8 mouse cellular contexts compared by ENCODE assay signal in the genomic region with DNA sequence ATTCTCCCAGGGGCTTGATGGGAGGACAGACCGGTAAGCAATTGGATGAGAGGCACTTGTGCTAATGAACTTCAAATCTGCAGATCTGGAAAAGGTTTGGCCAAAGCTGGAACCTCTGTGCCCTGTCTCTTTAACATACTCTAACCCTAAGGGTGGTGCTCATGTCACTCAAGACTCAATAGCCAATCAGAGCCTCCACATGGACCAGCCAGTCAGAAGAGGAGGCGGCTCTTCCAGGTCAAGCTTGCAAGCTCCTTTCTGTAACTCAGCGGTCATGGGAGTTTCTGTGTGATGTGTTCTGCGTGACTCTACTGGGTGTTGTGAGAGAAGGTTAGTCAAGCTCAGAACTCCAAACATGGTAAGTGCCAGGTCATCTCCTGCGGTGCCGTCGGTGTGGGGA. TPM values are rescaled to one million over a fixed set of nuclear protein-coding genes. Genes with fewer than 3 reads are reported as not detected.
DNase-seq lines count a peak whose midpoint lies in the region; ATAC-seq and TF ChIP-seq lines count a peak whose summit lies in the region.
"Not testable (repeated sequence)": the region's sequence is repeated elsewhere in the genome, so short reads cannot be mapped to it uniquely, and the experiment has no call there.

A gene (plus strand): TSS at position 196 of the 400 bp plus-strand sequence.

- not testable (repeated sequence) for ATAC-seq in embryonic facial prominence, embryonic 14.5 days (ENCODE audit: low read depth); intestine, embryonic 15.5 days; lung, embryonic 16.5 days (ENCODE audit: low read depth); neural tube, embryonic 12.5 days (ENCODE audit: low FRiP score, low read depth)

- not testable (repeated sequence) for TF ChIP-seq CTCF in left cerebral cortex, adult 2 months (IDR thresholded peaks at IDR 0.05)

- not testable (repeated sequence) for H3K36me3 ChIP-seq in embryonic facial prominence, embryonic 14.5 days (ENCODE audit: control insufficient read depth, insufficient read depth, low read length); intestine, embryonic 15.5 days; lung, embryonic 16.5 days (ENCODE audit: control insufficient read depth, insufficient read depth, low read length); neural tube, embryonic 12.5 days

- not testable (repeated sequence) for H3K9me3 ChIP-seq in embryonic facial prominence, embryonic 14.5 days (ENCODE audit: control insufficient read depth, low read length); intestine, embryonic 15.5 days; lung, embryonic 16.5 days (ENCODE audit: control insufficient read depth, low read length); neural tube, embryonic 12.5 days

- H3K4me1 ChIP-seq in embryonic facial prominence, embryonic 14.5 days (ENCODE audit: control insufficient read depth, insufficient read depth, low read length); intestine, embryonic 15.5 days (replicated peaks); lung, embryonic 16.5 days (replicated peaks; ENCODE audit: control insufficient read depth, insufficient read depth, low read length); neural tube, embryonic 12.5 days: not testable (repeated sequence)

- not testable (repeated sequence) for H3K4me2 ChIP-seq in embryonic facial prominence, embryonic 14.5 days (ENCODE audit: low read depth, low read length); intestine, embryonic 15.5 days (replicated peaks); lung, embryonic 16.5 days (ENCODE audit: low read depth, low read length); neural tube, embryonic 12.5 days (replicated peaks)

- not testable (repeated sequence) for H3K4me3 ChIP-seq in embryonic facial prominence, embryonic 14.5 days (ENCODE audit: low read depth, low read length); intestine, embryonic 15.5 days (replicated peaks); left cerebral cortex, adult 2 months; lung, embryonic 16.5 days (ENCODE audit: low read length); neural tube, embryonic 12.5 days

- intact Hi-C loops in heart, postnatal 14 days (cut with DNase I); left cerebral cortex, adult 2 months (cut with DNase I): not testable (repeated sequence)

- WGBS in embryonic facial prominence, embryonic 14.5 days: no CpG with 5 or more reads among the region's 7 CpGs
- no CpG with 5 or more reads among the region's 7 CpGs for WGBS in intestine, embryonic 15.5 days
- no CpG with 5 or more reads among the region's 7 CpGs for WGBS in lung, embryonic 16.5 days
- no CpG with 5 or more reads among the region's 7 CpGs for WGBS in neural tube, embryonic 12.5 days

- H3K27me3 ChIP-seq in embryonic facial prominence, embryonic 14.5 days (replicated peaks; ENCODE audit: control insufficient read depth, insufficient read depth, low read length); intestine, embryonic 15.5 days (replicated peaks); lung, embryonic 16.5 days (ENCODE audit: control insufficient read depth, insufficient read depth, low read depth, low read length); neural tube, embryonic 12.5 days (replicated peaks): not testable (repeated sequence)

- H3K9ac ChIP-seq in embryonic facial prominence, embryonic 14.5 days (ENCODE audit: low read depth, low read length); intestine, embryonic 15.5 days; lung, embryonic 16.5 days (ENCODE audit: low read length); neural tube, embryonic 12.5 days: not testable (repeated sequence)

- not testable (repeated sequence) for DNase-seq in adrenal gland, adult 18-20 months (ENCODE audit: low spot score in 2 of 2); embryonic facial prominence, embryonic 14.5 days (ENCODE audit: low spot score); gastrocnemius, postnatal 10 days; heart, postnatal 14 days; left cerebral cortex, adult 2 months (ENCODE audit: extremely low spot score in 1 of 2, low spot score in 2 of 2)

- H3K27ac ChIP-seq in embryonic facial prominence, embryonic 14.5 days (replicated peaks; ENCODE audit: low read depth, low read length); intestine, embryonic 15.5 days; left cerebral cortex, adult 2 months; lung, embryonic 16.5 days (ENCODE audit: low read length); neural tube, embryonic 12.5 days: not testable (repeated sequence)

RNA-seq across cellular contexts. Expression of the gene that starts here (rescaled TPM):
- 10 to 100 TPM; 33.4 to 37.4 TPM for total RNA-seq in adrenal gland, adult 18-20 months (2021)
- 20.3 and 21.3 TPM in 2 replicates for polyA plus RNA-seq in embryonic facial prominence, embryonic 14.5 days (2014; fragmentation: Nextera tagmentation; extraction: Ambion mirVana)
- total RNA-seq in gastrocnemius, postnatal 10 days (2021): 10 to 100 TPM; 14.0 to 14.1 TPM
- total RNA-seq in heart, postnatal 14 days (2021): 10 to 100 TPM; 15.6 to 15.9 TPM
- polyA plus RNA-seq in intestine, embryonic 15.5 days (2015; fragmentation: Nextera tagmentation; extraction: Ambion mirVana): 17.7 and 18.1 TPM in 2 replicates
- total RNA-seq in left cerebral cortex, adult 2 months (2021): 10 to 100 TPM; 48.2 to 54.7 TPM
- 18.6 and 25.2 TPM in 2 replicates for polyA plus RNA-seq in lung, embryonic 16.5 days (2015; fragmentation: Nextera tagmentation; extraction: Ambion mirVana)
- polyA plus RNA-seq in neural tube, embryonic 12.5 days (2016; fragmentation: Nextera tagmentation; extraction: Ambion mirVana): 21.1 and 22.4 TPM in 2 replicates
